Mouse (Mus musculus): ENCODE results near the gene Shisa8. TPM values are rescaled to one million over a fixed set of nuclear protein-coding genes. Genes with fewer than 3 reads are reported as not detected.

Gene Shisa8
- polyA plus RNA-seq, 1 experiment from 2014 or later: not detected

- DNase-seq (ENCODE audit: low spot score): no peak
- Histone ChIP-seq H3K4me3 (peak overlapping the region; percentile 18; the same call in 1 of the 2 replicates), H3K27me3 (ENCODE audit: low read depth, poor library complexity, severe bottlenecking) (peaks cover 85% of the 10 kb centered on the region), H3K36me3 (peaks cover 46% of the 10 kb centered on the region), H3K9me3 (replicated peaks) (no peaks in the 10 kb centered on the region), H3K4me1 (peaks cover 42% of the 10 kb centered on the region), H3K27ac (no peak overlapping the region)
- WGBS: 10% methylated on average over 30 of the region's 30 CpGs
Observed at GRCm38 (mm10) chr15:82207504-82208219, 5.0 kb downstream of the Shisa8 start.

- Histone ChIP-seq H3K27ac (no peak overlapping the region), H3K27me3 (ENCODE audit: low read depth, poor library complexity, severe bottlenecking) (peaks cover 80% of the 10 kb centered on the region), H3K4me1 (peaks cover 36% of the 10 kb centered on the region), H3K9me3 (replicated peaks) (no peaks in the 10 kb centered on the region), H3K4me3 (peak overlapping the region; percentile 18; the same call in 1 of the 2 replicates), H3K36me3 (peaks cover 52% of the 10 kb centered on the region)
- 9% methylated on average over 34 of the region's 34 CpGs for whole genome bisulfite sequencing
- DNase-seq (ENCODE audit: low spot score): no peak
Observed at GRCm38 (mm10) chr15:82207105-82207459, 5.5 kb downstream of the Shisa8 start.

- H3K4me1 ChIP-seq: peaks cover 31% of the 10 kb centered on the region
- no peak for DNase-seq (ENCODE audit: low spot score)
- no peak overlapping the region for H3K27ac ChIP-seq
- H3K4me3 ChIP-seq: no peak overlapping the region
- peaks cover 74% of the 10 kb centered on the region for H3K27me3 ChIP-seq (ENCODE audit: low read depth, poor library complexity, severe bottlenecking)
- H3K9me3 ChIP-seq (replicated peaks): no peaks in the 10 kb centered on the region
- WGBS: 51% methylated on average over 9 of the region's 9 CpGs
- peaks cover 57% of the 10 kb centered on the region for H3K36me3 ChIP-seq
Observed at GRCm38 (mm10) chr15:82206365-82207104, 6.1 kb downstream of the Shisa8 start.

DNA sequence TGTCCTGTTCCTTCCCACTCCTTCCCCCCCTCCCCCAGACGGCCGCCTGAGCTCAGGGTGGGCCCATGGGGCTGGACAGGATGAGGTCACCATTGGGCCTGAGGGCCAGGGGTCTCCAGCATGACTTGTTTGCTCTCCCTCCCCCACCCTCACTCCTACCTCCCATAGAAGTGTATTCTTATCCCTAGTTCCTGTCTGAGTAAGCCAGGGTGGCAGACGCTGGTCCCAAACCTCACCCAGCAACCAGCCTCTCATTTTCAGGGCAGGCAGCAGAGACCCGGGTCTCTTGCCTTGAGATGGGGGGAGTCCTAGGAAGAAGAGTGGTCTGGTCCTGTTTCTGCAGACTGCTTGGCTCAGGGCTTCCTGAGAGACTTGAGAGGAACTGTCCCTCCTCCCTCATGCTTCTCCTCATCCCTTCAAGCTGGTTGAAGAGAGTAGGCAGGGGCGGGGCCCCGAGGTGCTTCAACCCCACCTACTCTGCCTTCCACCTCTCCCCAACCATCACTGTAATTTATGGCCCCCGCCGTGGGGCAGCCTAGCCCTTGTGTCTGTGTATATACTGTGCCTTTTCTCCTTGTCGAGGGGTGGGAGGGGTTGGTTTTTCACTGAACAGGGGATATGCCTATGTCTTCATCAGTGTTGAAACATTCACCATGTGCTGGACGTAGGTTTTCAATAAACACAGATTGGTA lies 7.8 kb downstream of the Shisa8 start:
- DNase-seq (ENCODE audit: low spot score): no peak
- Histone ChIP-seq H3K4me3 (no peak overlapping the region), H3K27me3 (ENCODE audit: low read depth, poor library complexity, severe bottlenecking) (peaks cover 57% of the 10 kb centered on the region), H3K36me3 (peaks cover 74% of the 10 kb centered on the region), H3K27ac (no peak overlapping the region), H3K9me3 (replicated peaks) (no peaks in the 10 kb centered on the region), H3K4me1 (peaks cover 26% of the 10 kb centered on the region)
- 57% methylated on average over 10 of the region's 10 CpGs for WGBS

- no peak for DNase-seq (ENCODE audit: low spot score)
- H3K36me3 ChIP-seq: peaks cover 85% of the 10 kb centered on the region
- no peaks in the 10 kb centered on the region for H3K9me3 ChIP-seq (replicated peaks)
- H3K27me3 ChIP-seq (ENCODE audit: low read depth, poor library complexity, severe bottlenecking): peaks cover 47% of the 10 kb centered on the region
- H3K4me3 ChIP-seq: no peak overlapping the region
- WGBS: 87% methylated on average over 20 of the region's 20 CpGs
- no peak overlapping the region for H3K27ac ChIP-seq
- peaks cover 26% of the 10 kb centered on the region for H3K4me1 ChIP-seq
Observed at GRCm38 (mm10) chr15:82203611-82204351, 8.8 kb downstream of the Shisa8 start.

DNA sequence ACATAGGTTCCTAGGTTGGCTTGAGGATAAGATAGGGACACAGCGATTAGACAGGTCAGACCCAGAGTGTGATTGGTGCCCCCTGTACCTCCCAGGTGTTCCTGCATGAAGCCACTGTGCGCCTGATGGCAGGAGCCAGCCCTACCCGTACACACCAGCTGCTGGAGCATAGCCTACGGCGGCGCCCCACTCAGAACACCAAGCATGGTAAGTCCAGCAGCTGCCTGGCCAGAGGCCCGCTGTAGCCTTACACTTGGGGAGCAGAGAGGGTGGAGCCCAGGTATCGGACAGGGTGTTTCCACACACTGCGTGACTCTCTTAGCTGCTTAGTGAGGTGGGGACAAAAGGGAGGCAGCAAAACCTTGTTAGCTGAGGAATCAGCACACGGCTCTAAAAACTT lies 9.5 kb downstream of the Shisa8 start:
- WGBS: 94% methylated on average over 10 of the region's 10 CpGs
- no peak overlapping the region for H3K27ac ChIP-seq
- H3K4me1 ChIP-seq: peaks cover 26% of the 10 kb centered on the region
- peaks cover 40% of the 10 kb centered on the region for H3K27me3 ChIP-seq (ENCODE audit: low read depth, poor library complexity, severe bottlenecking)
- H3K9me3 ChIP-seq (replicated peaks): no peaks in the 10 kb centered on the region
- peaks cover 90% of the 10 kb centered on the region for H3K36me3 ChIP-seq
- no peak overlapping the region for H3K4me3 ChIP-seq
- DNase-seq (ENCODE audit: low spot score): no peak

DNA sequence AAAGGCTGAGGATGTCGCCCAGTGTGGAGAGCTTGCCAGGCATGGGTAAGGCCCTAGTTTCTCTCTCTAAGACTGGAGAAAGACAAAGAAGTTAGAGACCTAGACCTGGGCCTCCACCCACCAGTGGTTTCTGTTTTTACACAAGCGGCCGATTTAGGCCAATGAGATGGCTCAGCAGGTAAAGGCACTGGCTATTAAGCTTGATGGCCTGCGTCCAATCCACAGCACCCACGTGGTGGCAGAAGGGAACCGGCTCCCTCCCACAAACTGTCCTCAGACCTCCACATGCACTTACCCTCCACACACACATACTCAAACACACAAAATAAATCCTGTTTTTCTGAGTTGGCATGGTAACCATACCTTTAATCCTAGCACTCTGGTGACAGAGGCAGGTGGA lies 10.5 kb downstream of the Shisa8 start:
- no peaks in the 10 kb centered on the region for H3K9me3 ChIP-seq (replicated peaks)
- H3K4me3 ChIP-seq: no peak overlapping the region
- H3K4me1 ChIP-seq: peaks cover 19% of the 10 kb centered on the region
- H3K36me3 ChIP-seq: peaks cover 99% of the 10 kb centered on the region
- WGBS: 91% methylated on average over 6 of the region's 6 CpGs
- no peak overlapping the region for H3K27ac ChIP-seq
- DNase-seq (ENCODE audit: low spot score): no peak
- peaks cover 30% of the 10 kb centered on the region for H3K27me3 ChIP-seq (ENCODE audit: low read depth, poor library complexity, severe bottlenecking)

- Histone ChIP-seq H3K4me1 (peaks cover under 1% of the 10 kb centered on the region; the same call in 1 of the 2 replicates), H3K27ac (peak overlapping the region; percentile 14; the same call in 1 of the 2 replicates), H3K4me3 (no peak overlapping the region), H3K27me3 (ENCODE audit: low read depth, poor library complexity, severe bottlenecking) (peaks cover 4% of the 10 kb centered on the region), H3K9me3 (replicated peaks) (no peaks in the 10 kb centered on the region), H3K36me3 (peaks cover 100% of the 10 kb centered on the region)
- DNase-seq (ENCODE audit: low spot score): no peak
- 90% methylated on average over 12 of the region's 12 CpGs for WGBS
Observed at GRCm38 (mm10) chr15:82199546-82199945, 13.1 kb downstream of the Shisa8 start.

DNA sequence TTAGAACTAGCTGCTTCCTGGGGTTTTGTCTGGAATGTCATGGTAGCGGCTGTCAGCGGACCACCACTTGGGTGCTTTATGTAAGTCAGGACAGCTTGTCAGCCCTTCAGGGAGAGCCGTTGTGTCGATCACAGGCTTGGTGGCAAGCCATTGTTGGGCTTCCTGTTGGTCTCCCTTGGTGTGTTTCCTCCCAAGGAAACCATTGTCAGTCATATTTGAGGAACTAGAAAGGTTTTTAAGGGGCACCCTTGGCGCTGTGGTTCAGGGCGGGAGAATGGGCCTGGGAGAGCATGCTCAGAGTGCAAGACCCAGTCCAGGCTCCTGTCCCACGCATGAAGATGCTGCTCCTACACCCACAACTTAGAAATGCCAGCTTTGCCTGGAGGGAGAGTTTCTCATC lies 14.3 kb downstream of the Shisa8 start:
- 94% methylated on average over 7 of the region's 7 CpGs for WGBS
- Histone ChIP-seq H3K27me3 (ENCODE audit: low read depth, poor library complexity, severe bottlenecking) (no peaks in the 10 kb centered on the region), H3K36me3 (peaks cover 100% of the 10 kb centered on the region), H3K4me1 (no peaks in the 10 kb centered on the region), H3K27ac (no peak overlapping the region), H3K4me3 (no peak overlapping the region), H3K9me3 (replicated peaks) (no peaks in the 10 kb centered on the region)
- no peak for DNase-seq (ENCODE audit: low spot score)

DNA sequence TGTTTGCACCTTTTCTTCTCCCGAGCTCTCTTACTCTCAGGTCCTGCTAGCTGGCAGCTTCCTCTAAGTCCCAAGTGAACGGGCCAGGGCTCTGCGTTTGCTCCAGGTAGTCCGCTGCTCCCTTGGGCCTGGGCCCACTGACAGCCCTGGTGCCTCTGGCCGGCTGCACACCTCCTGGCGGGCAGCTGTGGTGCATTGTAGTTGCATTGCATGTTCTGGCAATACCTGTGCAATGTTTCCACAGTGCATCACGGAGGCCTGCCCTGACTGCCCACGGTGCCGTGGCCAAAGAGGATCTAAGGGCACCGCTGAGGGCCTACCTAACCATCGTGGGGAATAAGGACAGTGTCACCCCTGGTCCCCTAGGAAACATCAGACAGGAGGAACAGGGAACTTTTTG lies 14.7 kb downstream of the Shisa8 start:
- Histone ChIP-seq H3K27ac (no peak overlapping the region), H3K4me1 (no peaks in the 10 kb centered on the region), H3K9me3 (replicated peaks) (no peaks in the 10 kb centered on the region), H3K27me3 (ENCODE audit: low read depth, poor library complexity, severe bottlenecking) (no peaks in the 10 kb centered on the region), H3K4me3 (no peak overlapping the region), H3K36me3 (peaks cover 100% of the 10 kb centered on the region)
- DNase-seq (ENCODE audit: low spot score): no peak
- WGBS: 94% methylated on average over 11 of the region's 11 CpGs

DNA sequence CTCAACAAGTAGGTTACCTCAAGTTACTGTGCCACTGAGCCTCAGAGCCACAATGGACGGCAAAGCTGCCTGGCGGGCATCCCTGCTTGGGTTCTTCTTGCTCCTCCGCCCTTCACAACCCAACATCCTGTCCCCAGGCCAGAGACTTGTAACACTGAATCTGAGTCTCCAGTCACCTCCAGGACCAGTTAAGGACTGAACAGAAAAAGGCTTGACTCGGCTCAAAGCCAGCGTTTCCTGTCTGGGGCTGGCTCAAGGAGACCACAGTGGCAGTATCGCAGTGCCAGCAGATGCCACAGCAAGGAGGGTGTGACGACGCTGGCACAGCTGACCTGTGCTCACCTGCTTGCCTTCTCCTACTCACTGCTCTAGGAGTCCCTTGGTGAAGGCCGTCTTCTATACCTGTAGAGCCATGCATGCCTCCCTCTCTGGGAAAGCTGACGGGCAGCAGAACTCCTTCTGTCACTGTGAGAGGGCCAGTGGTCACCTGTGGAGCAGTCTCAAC lies 15.3 kb downstream of the Shisa8 start:
- H3K27me3 ChIP-seq (ENCODE audit: low read depth, poor library complexity, severe bottlenecking): no peaks in the 10 kb centered on the region
- no peak overlapping the region for H3K27ac ChIP-seq
- H3K36me3 ChIP-seq: peaks cover 100% of the 10 kb centered on the region
- no peak overlapping the region for H3K4me3 ChIP-seq
- WGBS: 96% methylated on average over 10 of the region's 10 CpGs
- H3K4me1 ChIP-seq: no peaks in the 10 kb centered on the region
- no peak for DNase-seq (ENCODE audit: low spot score)
- H3K9me3 ChIP-seq (replicated peaks): no peaks in the 10 kb centered on the region

DNA sequence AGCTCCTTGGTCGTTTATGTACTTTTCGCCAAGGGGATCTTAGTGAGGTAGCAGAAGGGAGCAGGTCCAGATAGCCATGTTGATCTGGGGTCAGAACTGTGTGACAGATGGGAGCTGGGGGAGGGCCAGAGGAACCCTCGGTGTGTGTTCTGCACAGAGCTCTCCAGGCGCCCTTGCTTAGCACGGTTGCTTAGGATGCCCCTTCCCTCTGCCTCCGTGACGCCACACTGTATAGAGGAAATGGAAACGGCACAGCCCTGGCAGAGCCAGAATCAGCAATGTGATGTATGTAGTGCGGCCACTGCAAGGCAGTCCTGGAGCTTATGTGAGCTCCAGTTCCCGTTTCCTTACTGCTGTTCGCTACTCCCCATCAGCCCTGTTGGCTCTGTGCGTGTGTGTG lies 16.3 kb downstream of the Shisa8 start:
- Histone ChIP-seq H3K4me1 (no peaks in the 10 kb centered on the region), H3K27ac (no peak overlapping the region), H3K36me3 (peaks cover 100% of the 10 kb centered on the region), H3K4me3 (no peak overlapping the region), H3K27me3 (ENCODE audit: low read depth, poor library complexity, severe bottlenecking) (no peaks in the 10 kb centered on the region), H3K9me3 (replicated peaks) (no peaks in the 10 kb centered on the region)
- DNase-seq (ENCODE audit: low spot score): no peak
- WGBS: 93% methylated on average over 12 of the region's 12 CpGs

Measured in limb, embryonic 10.5 days (tissue).